Mouse (Mus musculus) ES-E14 (cell line): ENCODE measurements at regions not wholly inside any gene's neighbourhood (a gene's known extent, or its start where the extent isn't known, plus 50 kb on each side); places are given as distances from the start of the nearest gene placed in this dataset.

Source experiments
- CHD2 ChIP-seq: IDR thresholded peaks from 2 replicates; pipeline ENCODE4 v1.6.1; 2014; ENCODE audit warnings: mild to moderate bottlenecking, low read depth, low read length, inconsistent platforms
- HCFC1 ChIP-seq: IDR thresholded peaks from 2 replicates; pipeline ENCODE4 v1.6.1; 2012; ENCODE audit warnings: low read length, inconsistent platforms, borderline replicate concordance; ENCODE audit not compliant: insufficient read depth
- MAFK ChIP-seq: IDR thresholded peaks from 2 replicates; pipeline ENCODE4 v1.6.1; 2014; ENCODE audit warnings: mild to moderate bottlenecking, low read depth, low read length, inconsistent platforms; ENCODE audit not compliant: insufficient read depth
- ZC3H11A ChIP-seq: IDR thresholded peaks from 2 replicates; pipeline ENCODE4 v1.6.1; 2012; ENCODE audit warnings: low read depth, mild to moderate bottlenecking, inconsistent platforms, low read length, borderline replicate concordance

- no peak for TF ChIP-seq ZC3H11A
- TF ChIP-seq CHD2, result no peak
- TF ChIP-seq MAFK, result no peak
- no peak for TF ChIP-seq HCFC1
Measured at GRCm38 (mm10) chr7:73278616-73279015, 96.7 kb upstream of the Rgma start.
